Mouse (Mus musculus): ENCODE data around the gene Ifi206.
"Not testable (repeated sequence)": the region's sequence is repeated elsewhere in the genome, so short reads cannot be mapped to it uniquely, and the experiment has no call there.

The Ifi206 gene

DNA sequence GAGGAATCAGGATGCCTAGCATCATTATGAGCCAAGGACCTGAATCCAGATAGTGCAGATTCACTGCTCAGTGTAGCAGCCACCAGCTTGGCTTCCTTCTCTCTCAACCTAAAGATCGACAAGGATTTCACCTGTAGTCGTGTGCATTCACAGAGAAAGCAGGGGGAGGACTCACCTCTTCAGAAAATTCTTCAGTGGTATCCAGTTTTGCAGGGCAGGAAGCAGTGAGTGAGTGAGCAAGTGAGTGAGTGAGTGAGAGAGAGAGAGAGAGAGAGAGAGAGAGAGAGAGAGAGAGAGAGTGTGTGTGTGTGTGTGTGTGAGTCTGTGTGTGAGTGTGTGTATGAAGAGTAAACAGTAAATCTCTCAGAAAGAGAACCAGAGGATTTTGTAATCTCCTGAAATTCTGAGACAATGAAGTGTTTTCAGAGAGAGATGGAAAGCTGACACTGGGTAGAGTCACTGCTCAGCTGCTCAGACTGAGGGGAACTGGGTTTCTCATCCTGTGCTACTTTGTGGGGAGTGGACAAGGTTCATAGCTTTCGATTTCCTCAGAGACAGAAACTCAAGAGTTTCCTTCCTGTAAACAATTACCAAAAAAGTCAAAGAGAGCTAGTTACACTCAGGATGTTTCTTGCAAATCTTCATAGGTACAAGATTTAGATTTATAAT, at the start of gene Ifi206:
Ifi206 (minus strand) TSS at position 230 of the 669 bp plus-strand sequence.
- in situ Hi-C loops (cut with MboI), result not testable (repeated sequence)

DNA sequence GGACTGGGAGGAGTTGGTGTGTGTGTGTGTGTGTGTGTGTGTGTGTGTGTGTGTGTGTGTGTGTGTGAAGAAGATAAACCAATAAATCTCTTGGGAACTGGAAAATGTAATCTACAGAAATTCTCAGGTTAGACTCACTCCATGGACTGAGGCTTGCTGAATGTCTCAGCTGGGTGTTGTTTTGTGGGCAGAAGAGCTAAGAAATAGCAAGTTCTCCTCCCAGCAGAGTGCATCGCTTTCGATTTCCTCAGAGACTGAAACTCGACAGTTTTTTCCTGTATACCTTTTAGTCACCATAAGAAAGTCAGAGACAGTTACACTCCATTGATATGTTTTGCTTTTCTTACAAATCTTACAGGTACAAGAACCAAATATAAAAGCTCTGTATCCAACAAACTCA, 45.0 kb upstream of the Ifi206 start, which contains the start of gene Ifi214:
Ifi214 (minus strand) TSS at position 167 of the 400 bp plus-strand sequence.
- in situ Hi-C loops (cut with MboI), result not testable (repeated sequence)

DNA sequence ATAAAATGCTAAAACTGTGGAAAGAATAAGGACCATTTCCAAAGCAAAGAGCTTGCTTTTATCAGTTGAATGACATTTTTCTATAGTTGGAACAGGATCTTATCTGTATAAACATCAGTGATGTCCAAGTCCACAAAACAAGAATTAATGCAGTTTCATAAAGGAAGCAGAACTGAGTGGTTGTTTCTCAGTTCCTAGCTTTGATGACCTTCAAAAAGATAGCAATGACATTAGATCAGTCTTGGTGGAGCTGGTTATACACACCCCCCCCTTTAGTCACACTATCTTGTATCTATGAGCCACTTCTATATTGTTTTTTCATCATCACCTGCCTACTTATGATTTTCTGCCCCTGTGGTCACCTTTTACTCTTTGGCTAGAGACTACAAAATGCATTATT, 30.6 kb upstream of the Ifi206 start:
- in situ Hi-C loops (cut with MboI), result no loop called here

DNA sequence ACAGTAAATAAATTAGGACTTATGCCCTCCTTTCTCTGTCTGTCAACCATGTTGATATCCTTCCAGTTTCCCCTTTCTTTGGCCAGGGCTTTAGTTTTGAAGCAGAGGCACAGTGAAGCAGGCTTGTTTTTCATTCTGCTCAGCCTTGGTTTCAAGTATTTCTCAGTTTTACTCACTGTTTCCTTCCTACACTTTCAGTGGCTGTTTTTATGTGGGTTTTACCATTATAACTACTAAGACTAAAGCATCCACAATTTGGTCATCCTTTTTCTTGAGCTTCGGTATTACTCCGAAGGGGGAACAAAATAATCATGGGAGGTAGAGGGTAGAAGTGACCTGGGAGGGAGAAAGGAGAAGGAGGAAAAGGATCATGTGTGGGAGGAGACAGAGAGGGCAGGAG, 19.8 kb upstream of the Ifi206 start:
- in situ Hi-C loops (cut with MboI), result not testable (repeated sequence)

DNA sequence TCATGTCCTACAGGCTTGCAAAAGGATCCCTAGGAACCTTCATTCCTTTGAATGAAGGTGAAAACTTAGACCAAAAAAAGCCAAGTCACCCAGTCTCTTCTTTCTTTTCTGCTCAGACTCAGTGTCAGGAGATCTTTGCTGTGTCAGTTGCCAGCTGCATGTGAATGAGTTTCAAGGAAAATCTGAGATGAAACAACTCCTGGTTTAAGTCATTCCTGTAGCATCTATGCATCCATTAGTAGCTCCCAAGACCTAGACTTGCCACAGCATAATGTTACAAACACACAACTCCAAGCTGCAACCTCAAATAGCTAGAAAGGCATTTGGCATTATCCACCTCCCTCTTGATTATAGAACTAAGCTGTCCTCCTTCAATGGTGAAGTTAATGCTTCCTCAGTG, 642 bp upstream of the Ifi206 start:
- in situ Hi-C loops (cut with MboI), result not testable (repeated sequence)

DNA sequence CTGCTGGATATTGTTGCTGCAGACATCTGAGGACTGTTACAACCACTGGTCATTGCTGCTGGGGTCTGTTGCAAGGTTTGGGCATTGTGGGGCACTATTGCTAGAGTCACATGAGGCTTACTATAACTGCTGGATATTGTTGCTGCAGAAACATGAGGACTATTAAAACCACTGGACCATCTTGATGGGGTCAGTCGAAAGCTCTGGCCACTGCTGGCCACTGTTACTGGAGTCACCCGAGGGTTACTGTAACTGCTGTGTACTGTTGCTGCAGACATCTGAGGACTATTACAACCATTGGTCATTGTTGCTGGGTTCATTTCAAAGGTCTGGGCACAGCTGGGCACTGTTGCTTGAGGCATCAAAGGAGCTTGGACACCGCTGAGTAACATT, 9.7 kb downstream of the Ifi206 start:
- in situ Hi-C loops (cut with MboI), result not testable (repeated sequence)

DNA sequence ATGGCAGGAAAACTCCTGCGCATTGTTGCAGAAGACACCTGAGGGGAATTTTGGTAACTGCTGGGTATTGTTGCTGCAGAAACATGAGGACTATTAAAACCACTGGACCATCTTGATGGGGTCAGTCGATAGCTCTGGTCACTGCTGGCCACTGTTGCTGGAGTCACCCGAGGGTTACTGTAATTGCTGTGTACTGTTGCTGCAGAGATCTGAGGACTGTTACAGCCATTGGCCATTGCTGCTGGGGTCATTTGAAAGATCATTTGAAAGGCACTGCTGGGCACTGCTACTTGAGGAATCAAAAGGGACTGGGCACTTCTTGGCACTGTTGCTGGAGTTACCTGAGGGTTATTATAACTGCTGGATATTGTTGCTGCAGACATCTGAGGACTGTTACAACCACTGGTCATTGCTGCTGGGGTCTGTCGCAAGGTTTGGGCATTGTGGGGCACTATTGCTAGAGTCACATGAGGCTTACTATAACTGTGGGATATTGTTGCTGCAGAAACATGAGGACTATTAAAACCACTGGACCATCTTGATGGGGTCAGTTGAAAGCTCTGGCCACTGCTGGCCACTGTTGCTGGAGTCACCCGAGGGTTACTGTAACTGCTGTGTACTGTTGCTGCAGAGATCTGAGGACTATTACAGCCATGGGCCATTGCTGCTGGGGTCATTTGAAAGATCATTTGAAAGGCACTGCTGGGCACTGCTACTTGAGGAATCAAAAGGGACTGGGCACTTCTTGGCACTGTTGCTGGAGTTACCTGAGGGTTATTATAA, 10.3 kb downstream of the Ifi206 start:
- in situ Hi-C loops (cut with MboI), result not testable (repeated sequence)

DNA sequence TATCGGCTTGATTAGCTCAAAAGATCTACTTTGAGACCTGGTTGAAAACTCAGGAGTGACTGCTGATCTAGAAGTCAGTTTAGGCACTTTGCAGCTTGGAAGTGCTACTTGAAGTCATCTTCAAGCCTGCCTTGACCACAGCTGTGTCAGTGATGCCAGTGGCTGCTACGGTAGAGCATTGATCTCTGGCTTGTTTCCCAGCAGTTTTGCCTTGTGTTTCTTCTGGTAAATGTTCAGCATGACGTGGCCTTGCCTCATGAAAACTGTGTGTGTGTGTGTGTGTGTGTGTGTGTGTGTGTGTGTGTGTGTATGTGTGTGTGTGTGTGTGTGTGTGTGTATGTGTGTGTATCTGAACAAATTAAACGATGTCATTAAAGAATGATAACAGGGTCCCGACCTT, 34.1 kb downstream of the Ifi206 start:
- in situ Hi-C loops (cut with MboI), result loop anchor here (25.0 kb wide), 2 partner anchors 406 to 631 kb away; partner anchors contain the start of genes Olfr427 and Olfr429

DNA sequence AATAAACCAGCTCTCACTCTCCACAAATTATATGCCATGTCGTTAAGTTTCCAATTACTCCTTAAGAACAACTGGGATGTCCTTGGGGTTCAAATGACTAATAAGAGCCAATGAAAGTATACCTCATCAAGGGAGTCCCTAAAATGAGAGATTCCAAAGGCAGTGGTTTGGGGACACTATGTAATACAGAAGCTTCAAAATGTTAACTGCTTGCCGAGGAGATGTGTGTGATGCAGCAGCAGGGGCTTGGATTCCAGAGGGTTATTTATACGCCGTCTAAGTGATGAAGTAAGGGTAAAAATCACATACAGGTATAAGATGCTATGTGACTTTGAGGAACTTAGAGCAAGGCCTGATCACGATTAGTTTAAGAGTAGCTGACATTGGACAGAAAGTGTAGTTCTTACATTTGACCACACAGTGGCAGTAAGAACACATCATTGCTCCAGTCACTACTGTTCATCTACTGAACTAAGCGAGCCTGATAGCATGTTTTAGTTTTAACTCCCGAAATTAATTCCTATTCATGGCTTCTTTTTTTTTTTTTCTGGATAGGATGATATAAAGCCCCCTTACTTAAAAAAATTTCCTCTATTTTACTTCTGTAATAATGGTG, 34.6 kb downstream of the Ifi206 start:
- in situ Hi-C loops (cut with MboI), result loop anchor here (25.0 kb wide), 2 partner anchors 406 to 631 kb away; partner anchors contain the start of genes Olfr427 and Olfr429

DNA sequence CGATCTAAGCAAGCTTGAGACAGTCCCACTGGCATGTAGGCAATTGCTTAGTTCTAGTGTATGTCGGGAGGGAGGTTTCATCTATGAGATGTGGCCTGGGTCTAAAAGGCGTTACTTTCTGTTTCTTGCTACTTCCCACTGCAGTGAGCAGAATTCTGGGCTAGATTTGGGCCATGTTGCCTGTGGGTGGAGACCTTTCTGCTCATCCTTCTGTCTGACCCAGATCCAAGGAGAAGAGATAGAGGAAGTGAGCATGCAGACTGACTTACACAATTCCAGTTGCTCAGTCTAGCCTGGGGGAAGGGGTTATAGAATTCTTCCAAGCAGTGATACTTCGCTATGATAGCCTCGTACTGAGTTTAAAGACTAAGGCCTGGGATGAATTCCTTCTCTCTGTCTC, 39.2 kb downstream of the Ifi206 start:
- in situ Hi-C loops (cut with MboI), result loop anchor here (25.0 kb wide), 2 partner anchors 411 to 636 kb away; partner anchors contain the start of genes Olfr427 and Olfr429

DNA sequence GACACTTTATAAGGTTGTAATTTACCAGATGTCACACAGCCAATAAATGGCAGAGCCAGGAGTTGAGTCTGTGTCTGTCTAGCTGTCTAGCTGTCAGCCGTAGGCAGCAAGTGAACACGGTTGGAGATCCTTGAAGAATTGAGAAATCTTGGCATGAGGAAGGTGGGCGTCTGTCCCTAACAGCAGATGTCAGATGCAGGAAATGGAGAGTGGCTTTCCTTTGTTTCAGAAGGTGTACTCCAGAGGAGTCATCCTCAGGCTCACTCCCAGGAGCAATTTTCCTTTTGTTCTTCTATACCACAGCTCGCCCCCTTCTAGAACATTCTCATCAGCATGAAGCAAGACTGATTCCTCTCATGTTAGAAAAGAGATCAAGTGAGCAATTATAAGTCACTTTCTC, 40.2 kb downstream of the Ifi206 start:
- in situ Hi-C loops (cut with MboI), result loop anchor here (25.0 kb wide), 2 partner anchors 412 to 637 kb away; partner anchors contain the start of genes Olfr427 and Olfr429

DNA sequence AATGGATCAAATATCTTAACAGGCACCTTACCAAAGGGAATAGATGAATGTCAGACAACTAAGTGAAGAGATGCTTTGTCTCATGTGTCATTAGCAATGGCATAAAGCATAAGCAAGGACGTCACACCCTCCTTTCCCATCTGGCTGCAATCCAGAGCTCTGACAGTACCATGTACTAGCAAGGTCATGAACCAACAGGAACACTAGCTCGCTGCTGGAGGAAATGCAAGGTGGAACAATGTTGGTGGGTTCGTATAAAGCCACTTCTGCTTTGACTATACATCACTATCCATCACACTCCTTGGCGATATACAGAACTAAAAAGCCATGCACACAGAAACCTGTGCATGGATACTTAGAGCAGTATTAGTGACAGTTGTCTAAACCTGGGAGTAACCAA, 43.8 kb downstream of the Ifi206 start:
- in situ Hi-C loops (cut with MboI), result no loop called here

DNA sequence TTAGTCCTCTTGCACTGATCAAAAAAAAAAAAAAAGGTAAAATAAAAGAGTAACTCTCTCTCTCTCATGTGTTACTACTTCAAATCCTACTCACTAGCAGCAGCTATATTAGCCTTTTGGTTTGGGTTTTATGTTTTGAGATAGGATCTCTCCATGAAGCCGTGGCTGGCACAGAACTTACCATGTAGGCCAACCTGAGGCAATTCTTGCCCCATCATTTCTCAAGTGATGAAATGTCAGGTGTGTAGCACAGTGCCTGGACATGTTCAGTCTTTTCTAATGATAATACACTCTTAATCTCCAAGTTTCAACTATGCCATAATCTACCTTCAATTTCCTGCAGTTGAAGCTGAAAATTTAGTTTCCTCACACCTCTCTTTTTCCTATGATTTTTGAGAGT, 47.8 kb downstream of the Ifi206 start:
- in situ Hi-C loops (cut with MboI), result no loop called here

DNA sequence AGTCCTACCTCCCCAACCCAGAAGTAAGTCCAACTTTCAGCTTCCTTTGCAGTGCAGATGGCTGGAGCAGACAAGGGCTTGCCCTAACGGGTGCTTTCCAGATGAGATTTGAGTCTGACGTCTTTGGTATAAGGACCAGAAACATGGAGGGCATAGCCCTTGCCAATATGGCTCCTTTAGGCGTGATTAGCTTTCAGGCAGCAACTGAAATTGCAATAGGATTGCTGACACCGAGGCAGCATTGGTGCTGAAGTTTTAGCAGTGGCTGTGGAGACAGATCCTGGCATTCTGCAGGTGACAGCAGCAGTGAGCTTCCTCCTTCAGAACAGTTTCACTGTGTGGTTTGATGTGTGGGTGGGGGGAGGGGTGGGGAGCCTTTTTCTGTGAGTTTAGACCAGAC, 49.6 kb downstream of the Ifi206 start:
- in situ Hi-C loops (cut with MboI), result no loop called here

DNA sequence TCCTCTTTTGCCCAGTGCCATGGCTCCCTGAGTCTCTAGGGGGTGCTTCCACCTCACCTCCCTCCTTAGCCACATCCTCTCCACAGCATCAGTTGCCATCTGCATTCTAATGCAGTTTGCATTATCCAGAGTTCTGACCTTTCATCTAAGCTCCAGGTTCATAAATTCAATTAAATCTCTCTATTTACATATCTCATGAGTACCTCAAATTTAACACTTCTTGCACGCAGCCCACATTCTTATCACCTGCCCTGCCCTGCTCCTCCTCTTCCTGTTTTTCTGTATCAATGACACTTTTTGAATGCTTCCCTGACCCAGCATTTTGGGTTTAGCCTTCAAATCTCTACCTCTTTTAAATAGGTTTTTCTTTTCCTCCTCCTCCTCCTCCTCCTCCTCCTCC, 50.2 kb downstream of the Ifi206 start:
- in situ Hi-C loops (cut with MboI), result no loop called here

DNA sequence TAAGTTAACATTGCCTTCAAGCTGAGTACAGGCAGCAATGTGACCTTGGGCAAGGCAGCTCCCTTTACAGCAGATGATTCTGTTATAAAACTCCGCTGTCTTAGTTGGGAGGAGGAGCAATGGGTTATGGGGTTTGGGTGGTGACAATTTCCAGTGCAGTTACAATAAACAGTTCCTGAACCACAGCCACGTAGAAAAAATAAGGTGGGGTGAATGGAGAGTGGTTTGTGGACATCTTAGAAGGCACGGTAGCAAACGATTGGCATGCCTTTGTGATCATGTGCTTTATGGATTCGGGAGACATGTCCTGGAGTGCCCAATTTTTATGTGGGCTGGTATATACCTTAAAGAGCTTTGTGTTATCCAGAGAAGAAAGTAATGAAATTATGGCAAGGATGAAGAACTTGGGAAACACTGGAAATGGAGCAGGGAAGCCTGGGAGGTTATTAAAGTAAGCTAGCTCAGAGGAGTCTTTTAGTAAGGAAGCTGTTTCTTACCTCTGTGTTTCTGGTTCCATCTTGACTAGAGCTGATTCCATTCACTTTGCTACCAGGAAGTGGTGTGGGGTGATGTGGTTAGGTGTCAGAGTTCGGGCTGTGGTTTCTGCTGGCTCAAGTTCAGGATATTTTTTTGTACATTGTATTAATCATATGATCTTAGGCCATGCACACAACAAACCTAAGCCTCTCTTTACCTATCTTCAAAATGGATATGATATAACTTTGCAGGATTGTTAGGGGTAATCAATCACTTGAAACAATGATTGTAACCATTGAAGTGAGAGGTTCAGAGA, 53.5 kb downstream of the Ifi206 start:
- in situ Hi-C loops (cut with MboI), result no loop called here

DNA sequence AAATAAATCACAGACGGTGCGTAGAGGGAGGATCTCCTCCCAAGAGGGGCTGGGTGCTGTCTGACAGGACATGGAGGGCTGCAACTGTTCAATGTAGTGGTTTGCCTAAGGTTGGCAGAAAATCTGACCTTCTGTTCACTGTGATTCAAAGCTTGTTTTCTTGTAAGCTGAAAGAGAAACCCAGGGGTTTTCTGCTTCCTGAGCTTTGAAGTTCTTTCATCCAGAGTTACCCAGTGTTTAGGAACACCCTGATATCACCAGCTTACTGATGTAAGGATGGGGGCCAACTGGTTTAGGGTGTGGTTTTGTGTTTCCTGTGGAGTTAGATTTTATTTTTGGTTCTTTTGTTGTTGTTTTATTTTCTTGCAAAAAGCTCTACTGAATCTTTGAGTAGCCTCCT, 58.4 kb downstream of the Ifi206 start:
- in situ Hi-C loops (cut with MboI), result no loop called here

DNA sequence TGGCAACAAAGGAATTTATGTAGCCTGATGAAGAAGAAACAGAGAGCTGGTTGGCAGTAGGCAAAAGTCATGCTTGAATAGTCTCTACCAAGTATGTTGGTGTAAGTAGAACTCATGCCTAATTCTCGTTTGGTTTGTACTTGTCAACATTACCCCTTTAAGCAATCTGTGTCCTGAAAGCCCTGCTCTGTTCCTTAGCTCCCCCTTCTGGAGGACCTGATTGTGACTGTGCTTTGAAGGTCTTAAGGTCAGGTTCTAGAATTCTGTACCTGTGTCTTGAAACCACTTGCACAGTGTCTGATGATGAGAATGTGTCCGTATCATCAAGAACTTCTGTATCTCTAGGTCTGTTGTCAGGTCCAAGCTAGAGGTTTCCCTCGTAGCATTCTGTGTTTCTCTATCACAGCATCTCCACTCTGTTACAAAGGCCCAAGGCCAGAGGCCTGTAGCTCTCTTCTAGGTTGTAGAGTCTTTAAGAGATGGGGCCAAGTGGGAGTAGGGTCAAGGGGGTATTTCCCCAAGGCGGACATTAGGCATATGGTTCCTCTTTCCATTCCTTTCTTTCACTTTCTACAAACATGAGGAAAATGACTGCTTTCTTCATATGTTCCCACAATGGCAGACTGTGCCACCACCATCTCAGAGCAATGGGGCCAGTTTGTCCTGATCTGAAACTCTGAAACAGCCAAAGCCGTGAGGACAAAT, 60.7 kb downstream of the Ifi206 start:
- in situ Hi-C loops (cut with MboI), result no loop called here

DNA sequence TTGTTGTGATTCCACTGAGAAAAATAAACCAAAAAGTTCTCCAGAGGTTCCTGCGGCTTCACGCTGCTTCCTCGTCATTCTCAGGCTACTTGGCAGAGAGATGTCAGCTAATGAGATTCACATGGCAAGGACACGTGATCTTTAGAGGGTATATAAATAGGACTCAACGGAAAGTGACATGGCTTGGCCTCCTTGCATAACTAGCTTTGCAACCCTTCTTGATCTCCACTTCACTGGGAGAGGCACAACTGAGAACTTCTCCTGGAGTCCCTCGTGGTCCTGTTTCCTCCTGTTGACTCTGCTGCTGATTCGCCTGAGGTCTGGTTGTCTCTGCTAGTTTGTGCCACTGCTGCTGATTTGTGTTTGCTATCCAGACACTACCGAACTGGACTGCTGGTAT, 63.5 kb downstream of the Ifi206 start:
- in situ Hi-C loops (cut with MboI), result no loop called here

DNA sequence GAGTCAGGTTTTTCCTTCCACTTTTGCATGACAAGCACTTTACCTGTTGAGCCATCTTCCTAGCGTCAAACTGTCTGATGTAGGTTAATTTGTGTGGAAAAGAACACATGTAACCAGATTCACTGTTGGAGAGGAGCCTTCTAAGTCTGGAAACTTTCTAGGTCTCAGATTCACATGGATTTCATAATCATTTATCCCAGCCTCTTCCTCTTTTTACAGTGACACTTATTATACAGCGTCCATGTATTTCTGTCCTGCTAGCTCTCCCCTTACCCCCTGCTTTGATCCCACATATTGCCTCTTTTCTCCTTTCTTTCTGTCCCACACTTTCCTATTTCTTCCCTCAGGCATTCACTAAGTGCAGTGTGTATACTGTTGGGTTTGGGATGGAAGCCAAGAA, 64.5 kb downstream of the Ifi206 start:
- in situ Hi-C loops (cut with MboI), result no loop called here

DNA sequence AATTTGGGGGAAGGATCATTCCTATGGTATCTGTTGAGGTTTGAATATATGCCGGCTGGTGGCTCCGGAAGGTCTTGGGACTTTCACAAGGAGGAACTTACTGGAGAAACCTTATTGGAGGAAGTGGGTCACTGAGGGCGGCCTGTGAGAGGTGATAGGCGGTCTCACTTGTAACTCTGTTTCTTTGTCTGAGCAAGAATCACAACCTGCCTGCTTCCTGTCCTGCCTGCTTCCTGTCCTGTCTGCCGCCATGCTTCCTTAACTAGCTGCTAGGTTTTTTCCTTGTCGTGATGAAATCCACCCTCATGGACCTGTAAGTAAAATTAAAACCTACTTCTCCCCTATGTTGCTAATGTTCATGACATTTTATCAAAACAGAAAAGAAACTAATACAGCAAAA, 70.5 kb downstream of the Ifi206 start:
- in situ Hi-C loops (cut with MboI), result no loop called here
